Mouse (Mus musculus): ENCODE measurements around the gene Larp4b.

- TF ChIP-seq CTCF (IDR thresholded peaks at IDR 0.05; ENCODE audit: control insufficient read depth, insufficient read depth, insufficient replicate concordance, low read depth, low read length) = no peak
- TF ChIP-seq POLR2A (IDR thresholded peaks at IDR 0.05; ENCODE audit: control insufficient read depth, low read depth, low read length) = no peak
Observed at GRCm38 (mm10) chr13:9082128-9082883, 11.4 kb upstream of the Larp4b start.

Data from testis, adult 2 months (tissue).